Mouse (Mus musculus): ENCODE data around the gene Atp6ap1. TPM values are rescaled to one million over a fixed set of nuclear protein-coding genes. Genes with fewer than 3 reads are reported as not detected.

Gene Atp6ap1
- 185 and 191 TPM in 2 replicates for polyA plus RNA-seq (2015; fragmentation: Nextera tagmentation; extraction: Ambion mirVana)

GRCm38 (mm10) chrX:74296538-74297448, at the start of gene Atp6ap1:
Atp6ap1 (plus strand) TSS chrX:74297097.
- peaks cover 21% of the 10 kb centered on the region for H3K4me1 ChIP-seq
- no peaks in the 10 kb centered on the region for H3K27me3 ChIP-seq
- peak within 1 kb of the TSS; percentile 66 for H3K9ac ChIP-seq (replicated peaks)
- no peaks in the 10 kb centered on the region for H3K9me3 ChIP-seq
- peak; percentile 100 for ATAC-seq (replicated peaks)
- peak within 1 kb of the TSS; percentile 62 for H3K4me2 ChIP-seq (replicated peaks)
- peak within 1 kb of the TSS; percentile 91 for H3K27ac ChIP-seq (replicated peaks)
- peaks cover 16% of the 10 kb centered on the region; the same call in 1 of the 2 replicates for H3K36me3 ChIP-seq
- 13% methylated on average over 37 of the region's 37 CpGs for WGBS
- peak within 1 kb of the TSS; percentile 64 for H3K4me3 ChIP-seq

- WGBS, result 17% methylated on average over 3 of the region's 3 CpGs
- Histone ChIP-seq H3K27me3 (no peaks in the 10 kb centered on the region), H3K4me2 (replicated peaks) (0 out of 2 replicates have a peak overlapping the region, but pooled peaks have one; percentile 60), H3K9ac (replicated peaks) (no peak overlapping the region), H3K4me1 (peaks cover 5% of the 10 kb centered on the region), H3K27ac (replicated peaks) (no peak overlapping the region), H3K36me3 (no peaks in the 10 kb centered on the region), H3K4me3 (no peak overlapping the region), H3K9me3 (no peaks in the 10 kb centered on the region)
- no peak for ATAC-seq (replicated peaks)
These were observed 48.2 kb upstream of the Atp6ap1 start for GRCm38 (mm10) chrX:74248651-74249050.

GRCm38 (mm10) chrX:74249615-74250014, 47.3 kb upstream of the Atp6ap1 start, which contains the start of gene Flna:
Flna (minus strand) TSS chrX:74249820.
- H3K9ac ChIP-seq (replicated peaks), result peak within 1 kb of the TSS; percentile 49
- ATAC-seq (replicated peaks), result no peak
- no peaks in the 10 kb centered on the region for H3K4me1 ChIP-seq
- WGBS, result 23% methylated on average over 38 of the region's 38 CpGs
- H3K27me3 ChIP-seq, result no peaks in the 10 kb centered on the region
- peak within 1 kb of the TSS; percentile 44 for H3K4me3 ChIP-seq
- H3K9me3 ChIP-seq, result no peaks in the 10 kb centered on the region
- peak within 1 kb of the TSS; percentile 60 for H3K4me2 ChIP-seq (replicated peaks)
- H3K36me3 ChIP-seq, result no peaks in the 10 kb centered on the region
- peak within 1 kb of the TSS; percentile 15; the same call in 1 of the 2 replicates for H3K27ac ChIP-seq (replicated peaks)

GRCm38 (mm10) chrX:74254153-74254887, 42.6 kb upstream of the Atp6ap1 start, which contains the start of gene Emd:
Emd (plus strand) TSS chrX:74254687.
- peak; percentile 97 for ATAC-seq (replicated peaks)
- 24% methylated on average over 39 of the region's 39 CpGs for WGBS
- 0 out of 2 replicates have a peak, but pooled peaks cover 3% of the 10 kb centered on the region for H3K36me3 ChIP-seq
- peaks cover 14% of the 10 kb centered on the region for H3K4me1 ChIP-seq
- peak within 1 kb of the TSS; percentile 73 for H3K9ac ChIP-seq (replicated peaks)
- no peaks in the 10 kb centered on the region for H3K27me3 ChIP-seq
- no peaks in the 10 kb centered on the region for H3K9me3 ChIP-seq
- H3K27ac ChIP-seq (replicated peaks), result peak within 1 kb of the TSS; percentile 92
- H3K4me3 ChIP-seq, result peak within 1 kb of the TSS; percentile 58
- H3K4me2 ChIP-seq (replicated peaks), result peak within 1 kb of the TSS; percentile 63

GRCm38 (mm10) chrX:74254888-74255565, 41.9 kb upstream of the Atp6ap1 start:
- no peaks in the 10 kb centered on the region for H3K9me3 ChIP-seq
- H3K27me3 ChIP-seq, result no peaks in the 10 kb centered on the region
- peaks cover 14% of the 10 kb centered on the region for H3K4me1 ChIP-seq
- 22% methylated on average over 31 of the region's 31 CpGs for WGBS
- H3K27ac ChIP-seq (replicated peaks), result peak overlapping the region; percentile 92
- peak overlapping the region; percentile 58 for H3K4me3 ChIP-seq
- no peak; the same call in none of the 2 replicates for ATAC-seq (replicated peaks)
- peak overlapping the region; percentile 63 for H3K4me2 ChIP-seq (replicated peaks)
- 0 out of 2 replicates have a peak, but pooled peaks cover 3% of the 10 kb centered on the region for H3K36me3 ChIP-seq
- peak overlapping the region; percentile 73 for H3K9ac ChIP-seq (replicated peaks)

GRCm38 (mm10) chrX:74257746-74258145, 39.2 kb upstream of the Atp6ap1 start:
- Histone ChIP-seq H3K4me2 (replicated peaks) (no peak overlapping the region), H3K36me3 (0 out of 2 replicates have a peak, but pooled peaks cover 3% of the 10 kb centered on the region), H3K27me3 (no peaks in the 10 kb centered on the region), H3K4me3 (no peak overlapping the region), H3K27ac (replicated peaks) (no peak overlapping the region), H3K9ac (replicated peaks) (no peak overlapping the region), H3K4me1 (peaks cover 14% of the 10 kb centered on the region), H3K9me3 (no peaks in the 10 kb centered on the region)
- ATAC-seq (replicated peaks), result no peak
- 94% methylated on average over 3 of the region's 3 CpGs for WGBS

GRCm38 (mm10) chrX:74269736-74270061, 27.2 kb upstream of the Atp6ap1 start:
- peaks cover 13% of the 10 kb centered on the region for H3K4me1 ChIP-seq
- H3K4me3 ChIP-seq, result peak overlapping the region; percentile 61
- H3K27ac ChIP-seq (replicated peaks), result peak overlapping the region; percentile 95
- ATAC-seq (replicated peaks), result peak; percentile 30; the same call in 1 of the 2 replicates
- H3K4me2 ChIP-seq (replicated peaks), result peak overlapping the region; percentile 48
- no peaks in the 10 kb centered on the region for H3K9me3 ChIP-seq
- peaks cover 4% of the 10 kb centered on the region; the same call in 1 of the 2 replicates for H3K36me3 ChIP-seq
- no peaks in the 10 kb centered on the region for H3K27me3 ChIP-seq
- peak overlapping the region; percentile 55 for H3K9ac ChIP-seq (replicated peaks)
- 27% methylated on average over 3 of the region's 3 CpGs for WGBS

GRCm38 (mm10) chrX:74270062-74270901, 26.6 kb upstream of the Atp6ap1 start, which contains the start of gene Rpl10:
Rpl10 (plus strand) TSS chrX:74270812.
- Histone ChIP-seq H3K4me3 (peak within 1 kb of the TSS; percentile 61), H3K4me2 (replicated peaks) (peak within 1 kb of the TSS; percentile 49), H3K36me3 (peaks cover 4% of the 10 kb centered on the region; the same call in 1 of the 2 replicates), H3K27ac (replicated peaks) (peak within 1 kb of the TSS; percentile 95), H3K4me1 (peaks cover 13% of the 10 kb centered on the region), H3K9me3 (no peaks in the 10 kb centered on the region), H3K9ac (replicated peaks) (peak within 1 kb of the TSS; percentile 70), H3K27me3 (no peaks in the 10 kb centered on the region)
- peak; percentile 97 for ATAC-seq (replicated peaks)
- WGBS, result 22% methylated on average over 42 of the region's 42 CpGs

GRCm38 (mm10) chrX:74270902-74271551, 25.9 kb upstream of the Atp6ap1 start:
- Histone ChIP-seq H3K4me2 (replicated peaks) (peak overlapping the region; percentile 49), H3K4me1 (peaks cover 13% of the 10 kb centered on the region), H3K27me3 (no peaks in the 10 kb centered on the region), H3K27ac (replicated peaks) (peak overlapping the region; percentile 95), H3K9me3 (no peaks in the 10 kb centered on the region), H3K9ac (replicated peaks) (peak overlapping the region; percentile 70), H3K36me3 (peaks cover 4% of the 10 kb centered on the region; the same call in 1 of the 2 replicates), H3K4me3 (peak overlapping the region; percentile 61)
- WGBS, result 18% methylated on average over 27 of the region's 27 CpGs
- 0 out of 2 replicates have a peak, but pooled peaks have one; percentile 0 for ATAC-seq (replicated peaks)
